Mouse (Mus musculus) liver, adult 2 months (tissue): ENCODE measurements at regions not wholly inside any gene's neighbourhood (a gene's known extent, or its start where the extent isn't known, plus 50 kb on each side); places are given as distances from the start of the nearest gene placed in this dataset.

Experiments used
- CTCF ChIP-seq: fragments of 200-500 bp; IDR thresholded peaks from 2 replicates; pipeline ENCODE4 v1.5.1; 2011; ENCODE audit warnings: low read depth, low read length, control low read depth
- POLR2A ChIP-seq: fragments of 200-500 bp; IDR thresholded peaks from 2 replicates; pipeline ENCODE4 v1.6.1; 2011; ENCODE audit warnings: low read length, control low read depth; ENCODE audit not compliant: insufficient read depth; ENCODE audit errors: extremely low read depth

- TF ChIP-seq CTCF (no peak), POLR2A (no peak)
These were observed 86.8 kb upstream of the Sox4 start for GRCm38 (mm10) chr13:29040331-29040730.
